Mouse (Mus musculus): ENCODE results near the gene Eapp. TPM values are rescaled to one million over a fixed set of nuclear protein-coding genes. Genes with fewer than 3 reads are reported as not detected.

Eapp gene
- polyA plus RNA-seq, 2 experiments = 19.5 to 64.3 TPM

DNA sequence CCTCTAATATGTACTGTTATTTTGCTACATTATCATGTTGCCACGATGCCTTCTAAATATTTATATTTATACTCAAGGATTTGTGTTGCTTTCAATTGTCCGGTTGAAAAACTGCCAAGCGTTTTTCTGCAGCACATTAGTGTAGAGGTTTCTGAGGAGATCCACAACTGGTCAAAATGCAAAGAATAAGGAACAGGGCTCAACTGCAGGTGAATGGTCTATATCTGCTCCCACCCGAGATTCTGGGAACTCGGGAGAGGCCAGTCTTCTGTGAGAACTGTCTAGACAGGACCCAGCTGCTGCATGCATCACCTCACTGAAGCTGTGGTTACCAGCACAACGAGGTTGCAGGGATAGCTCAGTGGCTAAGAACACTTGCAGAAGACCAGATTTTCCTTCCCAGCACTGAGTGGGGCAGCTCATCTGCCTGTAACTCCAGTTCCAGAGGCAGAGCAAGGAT, 2.1 kb upstream of the Eapp start:
- Histone ChIP-seq H3K27ac (replicated peaks; ENCODE audit: low read depth, low read length) (no peak overlapping the region), H3K36me3 (ENCODE audit: control insufficient read depth, insufficient read depth, low read length) (no peaks in the 10 kb centered on the region), H3K4me2 (replicated peaks; ENCODE audit: low read depth, low read length, severe bottlenecking) (no peak overlapping the region), H3K9ac (ENCODE audit: low read depth, low read length, severe bottlenecking) (no peak overlapping the region), H3K4me3 (replicated peaks; ENCODE audit: low read length) (no peak overlapping the region), H3K27me3 (ENCODE audit: control insufficient read depth, insufficient read depth, low read length) (no peaks in the 10 kb centered on the region), H3K9me3 (ENCODE audit: control insufficient read depth, low read length) (no peaks in the 10 kb centered on the region), H3K4me1 (ENCODE audit: control insufficient read depth, insufficient read depth, low read length) (peaks cover 4% of the 10 kb centered on the region; the same call in 1 of the 2 replicates)
- no peak for DNase-seq (ENCODE audit: low spot score)
- TF ChIP-seq POLR2A (IDR thresholded peaks at IDR 0.05; ENCODE audit: borderline replicate concordance, extremely low read depth, insufficient read depth, insufficient read length) = no peak
- 56% methylated on average over 6 of the region's 6 CpGs for WGBS
- ATAC-seq (ENCODE audit: low FRiP score, low read depth) = no peak

DNA sequence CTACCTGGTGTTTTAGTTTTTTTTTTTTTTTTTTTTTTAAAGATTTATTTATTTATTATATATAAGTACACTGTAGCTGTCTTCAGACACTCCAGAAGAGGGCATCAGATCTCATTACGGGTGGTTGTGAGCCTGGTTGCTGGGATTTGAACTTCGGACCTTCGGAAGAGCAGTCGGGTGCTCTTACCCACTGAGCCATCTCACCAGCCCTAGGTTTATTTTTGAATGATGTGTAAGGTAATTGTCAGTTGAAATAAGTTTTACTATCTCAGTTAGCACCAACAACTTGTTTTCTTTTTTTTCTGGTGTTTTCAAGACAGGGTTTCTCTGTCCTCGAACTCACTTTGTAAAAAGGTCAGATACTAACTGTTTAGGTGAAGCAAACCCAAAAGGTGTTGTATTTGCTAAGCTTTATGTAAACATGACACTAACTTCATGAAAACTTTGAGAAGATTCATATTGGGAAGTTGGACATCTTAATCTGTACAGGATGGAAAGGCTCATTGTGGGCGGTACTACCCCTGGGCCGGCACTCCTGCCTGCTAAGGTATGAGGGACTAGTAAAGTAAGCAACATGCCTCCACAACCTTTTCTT, 1.4 kb upstream of the Eapp start:
- peaks cover 4% of the 10 kb centered on the region; the same call in 1 of the 2 replicates for H3K4me1 ChIP-seq (ENCODE audit: control insufficient read depth, insufficient read depth, low read length)
- H3K9me3 ChIP-seq (ENCODE audit: control insufficient read depth, low read length) = no peaks in the 10 kb centered on the region
- WGBS = 5% methylated on average over 7 of the region's 7 CpGs
- no peaks in the 10 kb centered on the region for H3K27me3 ChIP-seq (ENCODE audit: control insufficient read depth, insufficient read depth, low read length)
- H3K4me3 ChIP-seq (replicated peaks; ENCODE audit: low read length) = no peak overlapping the region
- no peak overlapping the region for H3K27ac ChIP-seq (replicated peaks; ENCODE audit: low read depth, low read length)
- ATAC-seq (ENCODE audit: low FRiP score, low read depth) (peak; percentile 72; the same call in 1 of the 2 replicates), DNase-seq (ENCODE audit: low spot score) (peak; percentile 23)
- H3K4me2 ChIP-seq (replicated peaks; ENCODE audit: low read depth, low read length, severe bottlenecking) = no peak overlapping the region
- no peak overlapping the region for H3K9ac ChIP-seq (ENCODE audit: low read depth, low read length, severe bottlenecking)
- H3K36me3 ChIP-seq (ENCODE audit: control insufficient read depth, insufficient read depth, low read length) = peaks cover 5% of the 10 kb centered on the region
- TF ChIP-seq POLR2A (IDR thresholded peaks at IDR 0.05; ENCODE audit: borderline replicate concordance, extremely low read depth, insufficient read depth, insufficient read length) = peak; percentile 44; the same call in 1 of the 2 replicates

DNA sequence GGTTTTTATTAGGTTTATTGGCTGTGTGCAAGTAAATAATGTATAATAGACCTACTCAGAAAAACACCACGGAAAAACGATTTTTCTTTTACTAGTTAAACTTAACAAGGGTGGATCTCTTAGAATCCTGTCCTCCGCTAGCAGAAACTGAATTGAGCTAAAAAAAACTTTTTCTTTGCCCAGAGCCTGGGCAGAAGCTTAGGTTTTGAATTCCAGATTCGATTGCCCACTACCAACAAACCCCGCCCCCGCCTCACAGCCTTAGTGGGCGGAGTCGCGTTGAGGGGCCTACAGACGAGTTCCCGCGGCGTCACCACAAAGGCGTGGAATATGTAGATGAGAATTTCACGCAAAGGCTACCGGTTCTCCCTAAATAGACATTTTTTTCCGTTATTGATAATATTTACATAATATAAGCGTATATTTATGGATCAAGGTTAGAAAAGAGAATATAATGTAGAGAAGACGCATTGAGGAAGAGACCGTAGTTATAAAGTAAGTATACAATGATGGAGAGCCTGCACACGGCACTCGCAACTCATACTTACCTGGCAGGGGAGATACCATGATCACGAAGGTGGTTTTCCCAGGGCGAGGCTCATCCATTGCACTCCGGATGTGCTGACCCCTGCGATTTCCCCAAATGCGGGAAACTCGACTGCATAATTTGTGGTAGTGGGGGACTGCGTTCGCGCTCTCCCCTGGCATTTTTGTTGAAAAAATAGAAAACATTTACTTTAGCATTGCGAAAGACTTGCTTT, 725 bp upstream of the Eapp start:
- TF ChIP-seq POLR2A (IDR thresholded peaks at IDR 0.05; ENCODE audit: borderline replicate concordance, extremely low read depth, insufficient read depth, insufficient read length) = 0 out of 2 replicates have a peak, but pooled peaks have one; percentile 100
- under 1% methylated on average over 32 of the region's 32 CpGs for WGBS
- peaks cover 11% of the 10 kb centered on the region for H3K36me3 ChIP-seq (ENCODE audit: control insufficient read depth, insufficient read depth, low read length)
- H3K4me1 ChIP-seq (ENCODE audit: control insufficient read depth, insufficient read depth, low read length) = peaks cover 4% of the 10 kb centered on the region; the same call in 1 of the 2 replicates
- peak overlapping the region; percentile 91 for H3K4me3 ChIP-seq (replicated peaks; ENCODE audit: low read length)
- peak overlapping the region; percentile 70 for H3K4me2 ChIP-seq (replicated peaks; ENCODE audit: low read depth, low read length, severe bottlenecking)
- H3K27ac ChIP-seq (replicated peaks; ENCODE audit: low read depth, low read length) = peak overlapping the region; percentile 90
- H3K27me3 ChIP-seq (ENCODE audit: control insufficient read depth, insufficient read depth, low read length) = no peaks in the 10 kb centered on the region
- H3K9me3 ChIP-seq (ENCODE audit: control insufficient read depth, low read length) = no peaks in the 10 kb centered on the region
- ATAC-seq (ENCODE audit: low FRiP score, low read depth) (peak; percentile 92), DNase-seq (ENCODE audit: low spot score) (peak; percentile 98)
- H3K9ac ChIP-seq (ENCODE audit: low read depth, low read length, severe bottlenecking) = peak overlapping the region; percentile 85

DNA sequence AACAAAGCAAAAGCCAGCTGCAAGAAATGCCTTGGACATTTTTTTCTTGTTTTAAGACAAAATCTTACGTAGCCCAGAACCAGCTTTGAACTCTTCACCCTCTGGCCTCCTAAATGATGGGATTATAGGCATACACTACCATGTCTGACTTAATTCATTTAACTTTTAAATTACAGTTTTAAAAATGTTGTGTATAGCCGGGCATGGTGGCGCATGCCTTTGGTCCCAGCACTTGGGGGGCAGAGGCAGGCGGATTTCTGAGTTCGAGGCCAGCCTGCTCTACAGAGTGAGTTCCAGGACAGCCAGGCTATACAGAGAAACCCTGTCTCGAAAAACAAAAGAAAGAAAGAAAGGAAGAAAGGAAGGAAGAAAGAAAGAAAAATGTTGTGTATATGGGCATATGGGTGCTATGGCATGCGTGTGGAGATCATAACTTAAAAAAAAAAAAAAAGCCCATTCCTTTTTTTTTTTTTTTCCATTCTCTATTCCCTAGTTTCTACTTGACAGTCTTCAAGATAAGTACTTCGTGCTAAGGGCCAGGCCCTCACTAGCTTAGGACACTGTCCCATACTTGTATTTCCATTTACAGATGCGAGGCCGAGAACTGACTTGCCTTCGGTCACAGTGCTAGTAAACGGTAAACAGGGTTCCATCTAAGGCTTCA, 718 bp downstream of the Eapp start:
- no peak for DNase-seq (ENCODE audit: low spot score)
- no peak for ATAC-seq (ENCODE audit: low FRiP score, low read depth)
- Histone ChIP-seq H3K27ac (replicated peaks; ENCODE audit: low read depth, low read length) (peak overlapping the region; percentile 90), H3K4me2 (replicated peaks; ENCODE audit: low read depth, low read length, severe bottlenecking) (peak overlapping the region; percentile 70), H3K9me3 (ENCODE audit: control insufficient read depth, low read length) (no peaks in the 10 kb centered on the region), H3K4me3 (replicated peaks; ENCODE audit: low read length) (peak overlapping the region; percentile 91), H3K9ac (ENCODE audit: low read depth, low read length, severe bottlenecking) (peak overlapping the region; percentile 85), H3K4me1 (ENCODE audit: control insufficient read depth, insufficient read depth, low read length) (peaks cover 4% of the 10 kb centered on the region; the same call in 1 of the 2 replicates), H3K27me3 (ENCODE audit: control insufficient read depth, insufficient read depth, low read length) (no peaks in the 10 kb centered on the region), H3K36me3 (ENCODE audit: control insufficient read depth, insufficient read depth, low read length) (peaks cover 23% of the 10 kb centered on the region)
- WGBS = 38% methylated on average over 12 of the region's 12 CpGs
- TF ChIP-seq POLR2A (IDR thresholded peaks at IDR 0.05; ENCODE audit: borderline replicate concordance, extremely low read depth, insufficient read depth, insufficient read length) = no peak

DNA sequence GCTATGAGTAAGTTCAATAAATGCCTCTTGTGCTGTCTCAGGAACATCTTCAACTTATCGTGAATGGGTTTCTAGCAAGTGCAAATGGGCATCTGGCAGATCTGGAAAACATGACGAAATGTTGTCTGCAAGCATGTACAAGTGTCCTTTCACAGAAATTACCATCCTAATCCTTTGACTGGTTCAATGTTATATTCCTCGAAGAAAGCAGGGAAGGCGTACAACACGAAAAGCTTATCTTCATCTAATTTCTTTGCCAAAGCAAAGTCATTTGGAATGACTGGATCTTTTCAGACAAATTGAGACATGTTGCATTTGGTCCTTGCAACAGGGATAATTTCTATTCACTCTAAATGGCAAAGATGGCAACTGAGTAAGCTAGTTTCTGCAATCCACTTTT, 6.6 kb downstream of the Eapp start:
- WGBS = 95% methylated on average over 5 of the region's 5 CpGs
- Histone ChIP-seq H3K4me2 (replicated peaks; ENCODE audit: low read depth, low read length, severe bottlenecking) (no peak overlapping the region), H3K27me3 (ENCODE audit: control insufficient read depth, insufficient read depth, low read length) (no peaks in the 10 kb centered on the region), H3K27ac (replicated peaks; ENCODE audit: low read depth, low read length) (no peak overlapping the region), H3K36me3 (ENCODE audit: control insufficient read depth, insufficient read depth, low read length) (peaks cover 67% of the 10 kb centered on the region), H3K9me3 (ENCODE audit: control insufficient read depth, low read length) (no peaks in the 10 kb centered on the region), H3K9ac (ENCODE audit: low read depth, low read length, severe bottlenecking) (no peak overlapping the region), H3K4me1 (ENCODE audit: control insufficient read depth, insufficient read depth, low read length) (no peaks in the 10 kb centered on the region), H3K4me3 (replicated peaks; ENCODE audit: low read length) (no peak overlapping the region)
- DNase-seq (ENCODE audit: low spot score) (no peak), ATAC-seq (ENCODE audit: low FRiP score, low read depth) (no peak)
- no peak for TF ChIP-seq POLR2A (IDR thresholded peaks at IDR 0.05; ENCODE audit: borderline replicate concordance, extremely low read depth, insufficient read depth, insufficient read length)
